Mouse (Mus musculus): ENCODE results near the gene Slc26a10. TPM values are rescaled to one million over a fixed set of nuclear protein-coding genes. Genes with fewer than 3 reads are reported as not detected.
A peak's percentile ranks its signal among the peaks of the same experiment; 100 is the strongest.

Slc26a10 gene
- polyA plus RNA-seq, 2 experiments from 2014 or later = 2.5 to 2.7 TPM

DNA sequence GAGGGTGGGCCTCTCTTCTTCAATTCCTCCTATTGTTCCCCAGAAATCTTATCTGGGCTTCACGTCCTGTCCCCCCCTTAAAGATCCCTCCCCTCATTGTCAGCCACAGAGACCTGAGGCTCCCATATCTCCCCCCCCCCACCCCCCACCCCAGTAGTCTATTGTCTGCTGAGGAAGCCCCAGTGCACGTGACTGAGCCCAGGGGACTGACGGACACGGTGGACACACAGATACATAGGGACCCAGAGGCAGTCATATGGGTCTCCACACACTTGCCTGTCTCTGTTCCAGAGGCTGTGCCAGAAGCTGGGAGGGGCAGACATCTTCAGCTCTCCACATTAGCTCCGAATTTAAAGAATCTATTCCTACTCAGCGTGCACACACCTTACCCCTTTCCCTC lies 1.1 kb upstream of the Slc26a10 start:
- ATAC-seq = no peak

DNA sequence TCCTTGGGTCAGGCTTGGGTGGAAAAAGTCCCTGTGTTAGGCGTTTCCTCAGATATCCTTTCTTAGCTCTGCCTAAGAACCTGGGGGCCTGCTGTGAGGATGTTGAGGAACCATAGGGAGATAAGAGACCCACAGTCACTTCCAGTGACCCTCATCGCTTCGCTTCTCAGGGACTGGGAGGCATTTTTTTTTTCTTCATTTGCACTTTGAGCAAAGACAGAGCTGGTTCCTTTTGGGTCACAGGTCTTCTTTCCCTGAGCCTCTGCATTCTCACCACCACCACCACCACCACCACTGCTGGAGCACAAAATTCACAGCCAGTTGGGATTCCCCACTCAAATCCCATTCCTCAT lies 226 bp upstream of the Slc26a10 start:
- ATAC-seq = no peak

DNA sequence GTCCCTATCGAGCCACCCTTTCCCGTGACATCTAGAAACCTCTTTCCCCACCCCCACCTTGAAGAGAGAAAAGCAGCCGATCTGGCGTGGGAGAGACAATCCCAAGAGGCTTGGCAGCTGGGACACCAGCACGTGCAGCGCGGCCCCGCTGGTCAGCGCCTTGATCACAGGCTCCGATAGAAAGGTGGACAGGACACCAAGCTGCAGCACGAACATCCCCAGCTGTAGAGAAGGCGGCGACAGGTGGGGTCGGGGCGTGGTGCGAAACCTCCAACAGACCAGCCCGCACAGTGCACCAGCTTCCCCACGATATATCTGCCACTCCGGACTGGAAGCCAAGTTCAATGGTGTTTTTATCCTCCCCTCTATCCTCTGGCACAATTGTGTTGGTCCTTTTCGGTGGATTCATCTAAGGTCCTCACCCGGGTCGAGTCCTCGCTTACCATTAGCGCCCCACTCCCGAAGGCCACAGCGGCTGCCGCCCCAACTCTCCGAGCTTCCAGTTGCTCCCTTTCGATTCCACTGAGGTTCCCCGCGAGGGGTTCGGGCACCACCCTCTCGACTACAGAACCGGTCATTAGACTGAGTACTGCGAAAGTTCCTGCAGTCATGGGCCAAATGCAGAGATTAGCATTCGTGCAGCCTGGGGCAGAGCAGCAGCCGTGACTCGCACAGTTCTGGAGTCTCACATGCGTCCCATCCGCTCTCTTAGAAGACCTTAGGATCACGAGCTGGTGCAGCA lies 2.0 kb downstream of the Slc26a10 start:
- ATAC-seq = no peak

DNA sequence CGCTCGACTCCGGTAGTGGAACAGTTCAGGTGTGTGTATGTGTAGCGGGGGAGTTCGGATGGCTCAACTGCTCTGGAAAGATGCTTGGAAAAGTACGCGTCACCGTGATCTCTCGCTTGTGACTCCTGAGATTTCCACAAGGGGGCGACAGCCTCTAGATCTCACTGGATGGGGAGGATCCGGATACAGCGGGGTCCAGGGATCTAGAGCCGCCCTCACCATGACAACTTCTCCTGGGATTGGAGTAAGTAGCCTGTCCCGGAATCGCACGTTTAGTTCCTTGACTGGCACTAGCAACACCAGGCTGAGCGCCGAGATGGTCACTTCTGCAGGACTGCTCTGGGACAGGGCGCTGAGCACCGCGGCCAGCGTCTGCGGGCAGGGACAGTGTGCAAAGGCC lies 2.7 kb downstream of the Slc26a10 start:
- ATAC-seq = peak; percentile 56

DNA sequence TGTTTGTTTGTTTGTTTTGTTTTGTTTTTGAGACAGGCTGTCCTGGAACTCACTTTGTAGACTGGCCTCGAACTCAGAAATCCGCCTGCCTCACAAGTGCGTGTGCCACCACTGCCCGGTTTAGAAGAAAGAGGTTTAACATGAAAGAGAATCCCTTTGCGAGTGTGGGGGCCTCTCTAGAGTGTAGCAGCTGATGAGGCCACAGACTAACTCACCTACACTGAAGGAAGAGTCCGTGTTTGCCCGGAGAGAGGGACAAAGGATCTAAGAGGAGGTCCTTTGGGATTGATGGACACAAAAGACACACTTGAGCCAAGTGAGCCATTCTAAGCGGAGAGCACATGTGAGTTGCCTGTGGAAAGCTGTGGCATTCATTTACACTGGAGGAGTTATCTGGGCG lies 3.2 kb downstream of the Slc26a10 start:
- no peak for ATAC-seq

DNA sequence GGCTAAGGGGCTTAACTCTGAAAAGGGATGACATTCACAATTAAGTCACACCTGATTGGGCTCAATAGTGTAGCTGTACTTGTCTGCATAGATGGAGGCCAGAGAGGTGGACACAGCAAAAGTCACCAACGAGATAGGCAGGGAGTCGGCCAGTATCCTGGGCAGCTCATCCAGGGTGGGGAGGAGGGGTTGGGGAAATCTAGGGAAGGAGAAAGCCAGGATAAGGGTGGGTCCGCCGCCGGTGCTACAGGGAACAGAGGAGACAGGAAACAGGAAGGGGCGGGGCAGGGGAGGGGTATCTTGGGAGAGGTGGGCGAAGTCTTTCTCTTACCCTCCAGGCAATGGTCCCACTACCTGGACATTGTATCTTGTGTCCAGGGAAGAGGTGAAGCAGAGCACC lies 3.7 kb downstream of the Slc26a10 start:
- ATAC-seq = no peak

DNA sequence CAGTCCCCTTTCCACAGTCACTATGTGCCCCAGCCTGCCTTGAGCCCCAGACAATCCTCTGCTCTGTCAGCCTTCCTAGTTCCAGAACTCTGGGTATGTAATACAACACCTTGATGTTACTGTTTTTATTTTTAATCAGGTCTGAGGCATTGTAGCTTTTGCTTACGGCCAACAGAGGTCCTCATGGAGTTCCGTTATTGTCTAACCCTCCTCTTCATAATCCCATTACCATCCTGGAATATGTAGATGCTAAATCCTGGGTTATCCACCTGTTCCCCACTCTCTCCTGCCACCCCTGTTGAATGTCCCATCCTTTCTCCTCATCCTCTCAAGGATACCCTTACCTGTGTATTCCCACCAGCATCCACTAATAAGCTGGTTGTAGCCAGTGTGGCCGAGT lies 4.2 kb downstream of the Slc26a10 start:
- no peak for ATAC-seq

DNA sequence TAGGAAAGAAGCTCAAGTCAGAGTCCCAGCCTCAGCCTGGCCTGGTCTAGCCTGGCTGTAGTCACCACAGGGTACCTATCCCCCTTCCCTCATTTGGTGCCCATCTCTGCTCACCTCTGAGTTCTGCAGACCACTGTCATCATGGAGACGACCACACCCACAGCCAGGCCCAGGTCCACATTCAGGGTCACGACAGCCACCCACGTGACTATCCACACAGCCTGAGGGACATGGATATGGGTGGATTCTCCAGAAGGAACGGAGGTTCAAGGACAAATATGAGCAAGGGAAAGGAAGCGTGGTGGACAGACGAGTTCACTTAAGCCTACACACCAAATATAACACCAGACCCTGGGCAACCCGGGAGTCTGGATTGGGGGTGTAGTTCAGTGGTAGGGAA lies 6.3 kb downstream of the Slc26a10 start:
- no peak for ATAC-seq

DNA sequence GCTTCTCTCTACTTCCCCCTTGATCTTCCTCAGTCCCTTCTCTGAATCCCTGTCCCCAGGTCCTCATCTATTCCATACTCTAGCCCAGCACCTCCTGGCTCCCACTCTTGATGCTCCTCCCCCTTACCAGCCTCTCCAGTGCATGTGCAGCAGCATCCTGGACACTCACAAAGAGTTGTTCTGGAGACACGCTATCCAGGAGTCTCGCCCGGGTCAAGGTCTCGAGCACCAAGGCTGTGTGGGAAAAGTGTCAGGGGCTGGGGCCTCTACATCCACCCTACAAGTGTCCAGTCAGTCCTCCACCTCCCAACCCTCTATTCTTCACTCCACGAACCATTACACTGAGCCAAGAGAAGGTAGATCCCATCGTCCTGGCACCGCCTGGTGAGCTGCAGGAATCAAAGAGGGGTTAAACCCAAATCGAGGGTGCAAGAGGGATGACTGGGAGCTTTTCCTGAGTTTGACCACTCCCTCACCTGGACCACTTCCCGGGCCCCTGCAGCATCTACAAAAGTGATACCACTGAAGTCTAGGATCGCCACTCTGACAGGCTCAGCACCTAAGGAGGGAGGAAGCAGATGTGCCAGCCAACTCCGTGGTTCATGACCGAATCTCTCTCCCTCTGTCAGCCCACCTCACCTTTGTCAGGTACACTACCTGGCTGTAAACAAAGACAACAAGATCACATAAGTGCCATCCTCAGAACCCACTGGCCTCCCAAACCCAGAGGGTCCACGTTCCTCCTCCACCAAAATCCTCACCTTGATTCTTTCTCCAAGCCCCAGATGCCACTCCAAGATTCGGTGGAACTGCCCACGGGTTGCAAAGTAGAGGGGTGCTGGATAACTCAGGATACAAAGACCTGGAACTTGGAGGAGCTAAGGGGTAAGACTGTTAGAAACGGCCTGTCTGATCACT lies 7.0 kb downstream of the Slc26a10 start:
- ATAC-seq = no peak

DNA sequence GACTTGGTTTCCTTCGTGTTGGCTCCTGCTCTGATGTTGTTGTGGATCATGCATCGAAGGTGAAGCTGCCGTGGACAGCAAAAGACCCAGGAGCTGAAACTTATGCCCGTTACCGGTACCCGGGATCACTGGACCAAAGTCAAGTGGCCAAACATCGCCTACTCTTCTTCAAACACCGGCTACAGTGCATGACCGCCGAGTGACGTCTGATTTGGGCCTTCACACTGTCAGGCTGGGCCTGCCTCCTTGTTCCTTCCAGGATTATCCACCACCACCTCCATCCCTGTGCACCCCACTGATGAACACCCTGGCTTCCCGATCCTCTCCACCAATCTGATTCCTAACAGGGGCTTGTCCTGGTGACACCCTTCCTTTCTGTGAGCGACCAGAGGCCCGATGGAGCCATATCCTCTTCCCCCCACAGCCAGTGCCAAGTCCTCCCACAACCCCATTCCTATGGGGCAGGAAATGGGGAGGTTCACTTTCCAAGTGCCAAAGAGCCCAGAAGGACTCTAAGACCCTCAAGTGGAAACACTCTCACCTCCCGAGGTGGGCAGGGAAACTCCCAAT lies 8.7 kb downstream of the Slc26a10 start:
- ATAC-seq = no peak

DNA sequence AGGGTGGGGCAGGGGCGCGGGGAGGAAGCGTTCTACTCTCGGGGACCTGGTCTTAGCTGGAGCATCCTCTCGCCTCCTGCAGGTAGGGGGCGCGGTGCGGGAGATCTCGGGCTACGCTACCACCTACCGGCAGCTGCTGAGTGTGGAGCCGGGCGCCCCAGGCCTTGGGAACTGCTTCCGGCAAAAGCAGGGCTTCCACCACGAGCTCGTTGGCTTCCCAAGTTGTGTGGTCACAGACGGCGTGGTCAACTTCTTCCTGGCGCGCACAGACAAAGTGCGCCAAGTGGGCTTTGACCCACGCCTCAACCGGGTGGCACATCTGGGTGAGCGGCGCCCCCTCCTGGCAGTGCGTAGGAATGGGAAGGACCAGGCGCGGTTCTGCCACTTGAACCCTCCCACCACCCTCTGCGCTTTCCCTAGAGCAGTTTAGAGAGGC lies 9.6 kb downstream of the Slc26a10 start:
- ATAC-seq = peak; percentile 58

DNA sequence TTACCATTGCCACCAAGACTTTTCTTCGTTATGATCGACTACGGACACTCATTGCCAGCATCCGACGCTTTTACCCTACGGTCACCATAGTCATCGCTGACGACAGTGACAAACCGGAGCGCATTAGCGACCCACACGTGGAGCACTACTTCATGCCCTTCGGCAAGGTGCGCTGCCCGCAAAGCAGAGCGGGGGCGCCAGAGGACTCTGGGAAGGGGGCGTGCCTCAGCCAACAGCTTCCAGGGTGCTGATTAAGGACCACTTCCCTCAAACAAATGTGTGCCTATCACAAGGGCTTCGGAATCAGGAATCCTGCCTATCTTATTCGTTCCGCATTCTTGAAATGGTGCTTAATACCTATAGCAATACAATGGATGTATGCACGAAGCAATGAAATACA lies 10.4 kb downstream of the Slc26a10 start:
- ATAC-seq = no peak

DNA sequence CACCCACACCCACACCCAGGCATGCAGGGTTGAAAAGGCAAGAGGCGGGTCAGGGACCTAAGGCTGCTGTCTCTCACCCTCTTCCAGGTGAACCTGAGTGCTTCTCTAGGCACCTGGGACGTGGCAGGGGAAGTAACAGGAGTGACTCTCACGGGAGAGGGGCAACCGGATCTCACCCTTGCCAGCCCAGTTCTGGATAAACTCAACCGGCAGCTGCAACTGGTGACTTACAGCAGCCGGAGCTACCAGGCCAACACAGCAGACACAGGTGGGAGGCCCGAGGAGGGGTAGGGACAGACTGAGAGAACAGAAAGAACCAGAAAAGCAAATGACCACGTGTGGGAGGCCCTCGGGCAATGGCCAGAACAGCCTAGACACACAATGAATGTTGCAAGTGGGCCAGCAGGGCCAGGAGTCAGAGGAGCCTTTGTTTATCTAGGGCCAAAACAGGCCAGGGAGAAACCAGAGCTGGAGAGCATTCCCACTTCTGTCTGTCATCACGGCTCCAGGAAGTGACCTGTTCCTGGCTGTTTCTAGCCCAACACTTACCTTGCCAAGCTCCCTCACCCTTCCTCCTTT lies 12.7 kb downstream of the Slc26a10 start:
- ATAC-seq = no peak

DNA sequence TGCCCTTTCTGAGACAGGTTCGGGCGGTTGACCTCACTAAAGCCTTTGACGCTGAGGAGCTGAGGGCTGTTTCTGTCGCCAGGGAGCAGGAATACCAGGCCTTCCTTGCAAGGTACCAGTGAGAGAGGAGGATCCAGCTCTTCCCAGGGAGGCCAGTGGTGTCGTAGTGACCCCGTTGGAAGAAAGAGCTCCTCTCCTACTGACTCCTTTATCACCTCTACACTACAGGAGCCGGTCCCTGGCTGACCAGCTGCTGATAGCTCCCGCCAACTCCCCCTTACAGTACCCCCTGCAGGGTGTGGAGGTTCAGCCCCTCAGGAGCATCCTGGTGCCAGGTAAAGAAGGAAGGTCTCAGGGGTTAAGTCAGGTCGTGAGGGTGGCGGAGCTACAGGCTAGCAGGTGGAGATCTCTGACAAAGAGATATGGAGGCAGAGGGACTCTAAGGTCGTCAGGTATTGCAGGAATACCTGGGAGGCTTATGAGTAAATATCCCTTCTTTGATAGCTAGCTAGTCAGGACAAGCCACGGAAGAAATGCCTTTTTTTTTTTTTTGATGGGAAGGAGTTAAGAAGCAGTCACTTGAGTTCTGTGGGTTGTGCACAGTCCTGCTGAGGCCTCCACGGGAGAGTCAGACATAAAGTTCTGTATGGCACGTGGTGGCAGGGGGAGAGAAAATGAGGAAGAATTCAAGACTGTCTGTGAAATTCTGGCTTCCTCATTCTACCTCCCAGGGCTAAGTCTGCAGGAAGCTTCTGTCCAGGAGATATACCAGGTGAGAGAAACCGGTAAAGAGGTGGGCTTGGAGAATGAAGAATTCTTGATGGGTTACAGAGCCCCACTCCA lies 13.5 kb downstream of the Slc26a10 start:
- no peak for ATAC-seq

DNA sequence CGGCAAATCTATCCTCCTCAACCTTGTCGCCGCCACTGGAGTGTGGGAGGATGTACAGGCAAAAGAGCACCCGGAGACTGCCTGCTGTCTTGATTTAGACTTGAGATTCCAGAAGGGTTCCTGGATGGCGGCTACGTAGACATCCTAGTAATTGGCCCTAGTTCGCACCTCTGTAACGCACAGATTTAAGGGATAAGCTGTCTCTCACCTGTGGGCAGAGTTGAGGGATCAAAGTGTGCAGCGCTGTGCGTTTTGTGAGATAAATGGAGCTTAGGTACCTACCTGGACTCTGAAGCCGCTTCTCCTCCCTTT lies 14.1 kb downstream of the Slc26a10 start:
- ATAC-seq = no peak

DNA sequence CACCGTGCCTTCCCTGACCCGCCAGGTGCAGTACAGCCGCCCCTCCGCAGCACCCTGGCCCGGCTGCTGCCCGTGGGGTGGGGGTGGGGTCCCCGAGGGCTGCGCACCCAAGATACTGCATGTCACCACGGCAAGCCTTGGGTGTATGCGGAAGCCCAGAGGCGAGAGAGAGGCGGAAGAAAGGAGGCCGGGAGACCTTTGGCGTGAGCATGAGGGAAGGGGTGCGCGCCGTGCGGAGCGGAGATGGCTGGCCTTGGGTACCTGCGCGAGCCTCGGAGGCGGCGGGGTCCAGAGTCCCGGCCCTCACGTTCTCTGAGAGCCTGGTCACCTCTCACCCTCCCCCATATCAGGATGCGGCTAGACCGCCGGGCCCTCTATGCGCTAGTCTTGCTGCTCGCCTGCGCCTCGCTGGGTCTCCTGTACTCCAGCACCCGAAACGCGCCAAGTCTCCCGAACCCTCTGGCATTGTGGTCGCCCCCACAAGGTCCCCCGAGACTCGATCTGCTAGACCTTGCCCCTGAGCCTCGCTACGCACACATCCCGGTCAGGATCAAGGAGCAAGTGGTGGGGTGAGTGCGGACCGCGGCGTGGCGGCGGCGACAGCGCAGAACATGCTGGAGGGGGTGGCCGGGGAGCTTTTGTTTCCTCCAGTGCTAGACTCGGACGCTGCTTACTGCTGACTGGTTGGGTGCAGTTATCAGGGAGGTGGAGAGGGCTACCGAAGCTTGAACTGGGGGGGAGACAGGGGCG lies 14.6 kb downstream of the Slc26a10 start:
- peak; percentile 36 for ATAC-seq

DNA sequence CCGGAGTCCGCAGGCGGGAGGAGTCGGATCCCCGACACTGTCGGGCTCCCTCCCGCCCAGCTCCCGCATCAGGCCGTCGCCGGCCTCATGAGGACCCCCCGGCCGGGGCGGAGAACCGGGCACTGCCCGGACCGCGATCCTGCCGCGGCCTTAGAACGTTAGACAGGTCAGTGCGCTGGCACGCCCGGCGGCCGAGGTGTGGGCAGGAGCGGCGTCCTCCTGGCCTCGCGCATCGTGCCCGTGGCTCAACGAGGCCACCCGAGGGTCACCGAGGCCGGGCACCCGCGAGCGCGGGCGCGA lies 15.1 kb downstream of the Slc26a10 start:
- ATAC-seq = no peak

DNA sequence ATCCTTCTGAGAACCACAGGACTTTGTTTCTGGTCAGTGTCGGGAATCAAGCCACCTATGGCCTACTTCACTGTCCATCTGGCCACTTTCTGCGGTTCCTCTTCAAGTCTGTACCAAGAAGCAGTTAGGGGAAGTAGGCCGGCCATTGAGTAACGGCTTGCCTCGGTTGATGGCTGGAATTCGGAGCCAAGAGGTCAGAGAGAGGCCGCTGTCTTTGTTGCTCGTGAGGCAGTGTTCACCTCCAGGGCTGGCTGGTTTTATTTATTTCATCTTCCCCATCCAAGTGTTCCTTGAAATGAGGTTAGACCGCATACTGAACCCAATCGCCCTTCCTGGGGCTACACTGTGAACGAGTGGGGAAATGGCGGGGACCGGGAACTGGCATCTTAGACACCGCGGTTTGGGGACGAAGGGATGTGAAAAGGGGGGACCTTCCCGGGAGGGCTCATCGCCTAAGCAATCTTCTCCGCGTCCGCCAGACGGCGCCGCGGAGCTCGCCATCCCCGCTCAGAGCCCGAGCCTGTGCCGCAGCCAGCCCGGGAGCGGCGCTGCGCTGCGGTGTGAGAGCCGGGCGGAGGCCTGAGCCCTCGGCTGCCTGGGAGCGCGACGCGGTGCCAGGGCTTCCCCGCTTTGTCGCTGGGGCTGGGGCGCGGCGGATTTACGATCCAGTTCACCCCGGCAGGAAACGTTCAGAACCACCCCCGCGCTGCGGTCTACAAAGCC lies 15.7 kb downstream of the Slc26a10 start, which contains the start of gene B4galnt1:
B4galnt1 (plus strand) TSS at position 595 of the 723 bp plus-strand sequence.
- ATAC-seq = peak; percentile 35

DNA sequence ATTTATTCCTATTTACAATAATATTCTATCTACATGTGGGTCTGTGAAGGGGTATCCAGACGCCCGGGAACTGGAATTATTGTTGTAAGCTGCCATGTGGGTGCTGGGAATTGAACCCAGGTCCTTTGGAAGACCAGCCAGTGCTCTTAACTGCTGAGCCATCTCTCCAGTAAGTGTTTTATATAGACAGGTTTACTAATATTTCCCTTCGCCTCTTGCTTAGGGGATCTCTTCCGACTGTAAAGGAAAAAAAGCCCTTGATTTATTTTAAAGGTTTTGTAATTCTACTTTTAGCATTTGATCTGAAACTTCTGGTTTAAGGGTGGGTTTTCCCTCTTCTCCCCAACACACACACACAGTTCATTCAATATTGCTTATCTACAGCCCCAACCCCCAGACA lies 16.3 kb downstream of the Slc26a10 start:
- no peak for ATAC-seq

DNA sequence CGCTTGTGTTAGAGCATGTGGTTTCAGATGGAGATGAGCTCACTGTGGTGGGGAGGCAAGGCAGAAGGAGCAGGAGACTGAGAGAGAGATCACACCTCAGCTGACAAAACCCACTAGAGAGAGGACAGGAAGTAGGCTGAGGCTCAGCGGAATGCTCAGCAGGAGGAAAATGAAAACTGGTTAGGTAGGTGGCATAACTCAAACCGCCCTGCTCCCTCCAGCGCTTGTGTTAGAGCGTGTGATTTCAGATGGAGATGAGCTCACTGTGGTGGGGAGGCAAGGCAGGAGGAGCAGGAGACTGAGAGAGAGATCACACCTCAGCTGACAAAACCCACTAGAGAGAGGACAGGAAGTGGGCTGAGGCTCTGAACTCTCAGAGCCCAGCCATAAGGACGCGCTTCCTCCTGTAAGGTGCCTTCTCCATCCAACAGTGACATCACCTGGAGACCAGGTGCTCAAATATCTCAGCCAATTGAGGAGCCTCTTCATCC lies 17.6 kb downstream of the Slc26a10 start:
- peak; percentile 72 for ATAC-seq

DNA sequence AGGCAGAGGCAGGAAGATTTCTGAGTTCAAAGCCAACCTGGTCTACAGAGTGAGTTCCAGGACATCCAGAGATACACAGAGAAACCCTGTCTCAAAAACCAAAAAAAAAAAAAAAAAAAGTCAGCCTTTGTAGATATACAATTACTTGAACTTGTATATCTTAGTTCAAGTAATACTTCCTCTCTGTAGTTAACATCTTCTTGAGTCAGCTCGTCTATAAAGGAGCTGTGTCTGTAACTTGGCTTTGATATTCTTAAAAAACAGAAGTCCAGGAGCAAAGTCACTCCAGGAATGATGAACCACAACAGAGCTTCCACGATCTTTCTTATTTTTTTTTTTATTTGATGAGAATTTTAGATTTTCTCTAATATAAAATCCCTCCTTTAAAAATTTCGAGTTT lies 19.7 kb downstream of the Slc26a10 start:
- no peak for ATAC-seq
